Mouse (Mus musculus): Measurements from ENCODE around the gene Gpc6.

- no peak for TF ChIP-seq CTCF (IDR thresholded peaks at IDR 0.05; ENCODE audit: low read depth)
- TF ChIP-seq EP300 (IDR thresholded peaks at IDR 0.05; ENCODE audit: low read depth), result no peak
These were observed 1063.3 kb downstream of the Gpc6 start for GRCm38 (mm10) chr14:117988444-117988843.

Data from heart, postnatal 0 days (tissue).